Comparison of ENCODE assay signal across 11 mouse cellular contexts in the genomic region with DNA sequence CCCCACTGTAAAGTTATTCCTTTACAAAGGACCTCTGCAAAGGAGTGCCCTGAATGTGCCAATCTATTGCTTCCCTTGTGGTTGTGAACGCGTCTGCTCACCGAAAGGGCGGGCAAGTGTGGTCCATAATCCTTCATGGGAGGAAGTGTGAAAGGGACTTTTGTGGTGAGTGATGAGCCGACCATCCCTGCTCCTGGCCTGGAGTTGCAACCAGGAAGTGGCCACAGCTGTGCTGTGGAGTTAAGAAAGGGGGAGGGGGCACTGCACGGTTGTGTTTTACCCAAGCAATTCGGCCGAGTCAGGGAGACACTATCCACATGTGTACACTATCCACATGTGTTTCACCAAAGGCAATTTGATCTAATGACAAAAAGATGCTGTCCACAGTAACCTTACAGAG. TPM values are rescaled to one million over a fixed set of nuclear protein-coding genes. Genes with fewer than 3 reads are reported as not detected.
DNase-seq lines count a peak whose midpoint lies in the region; ATAC-seq lines count a peak whose summit lies in the region.
"Had no signal": no experiment of that assay in that cellular context is flagged by ENCODE, and none has a peak within 500 bp of the region (broad histone marks: within the 10 kb centered on the region; RNA-seq: fewer than 3 reads in every experiment).

No protein-coding gene starts in this region.

- DNase-seq in heart, embryonic 10.5 days (ENCODE audit: low spot score), result no peak
- no peak for DNase-seq in heart, postnatal 14 days
- no peak for DNase-seq in midbrain, embryonic 11.5 days (ENCODE audit: low spot score, missing footprints)
- DNase-seq in urinary bladder, adult 2 months (ENCODE audit: low spot score), result no peak
- no peak for DNase-seq in MN1 (ENCODE audit: low spot score)
- DNase-seq in layer of hippocampus, adult 18-20 months (ENCODE audit: low spot score in 2 of 2), result no peak
- DNase-seq: adrenal gland, postnatal 25 days had no signal

- peaks cover 34% of the 10 kb centered on the region for H3K4me1 ChIP-seq in heart, embryonic 10.5 days
- H3K4me1 ChIP-seq in midbrain, embryonic 13.5 days (replicated peaks), result peaks cover 41% of the 10 kb centered on the region
- H3K4me1 ChIP-seq in midbrain, embryonic 11.5 days (ENCODE audit: control insufficient read depth, insufficient read depth, low read length), result no peaks in the 10 kb centered on the region; the same call in 1 of the 2 replicates
- H3K4me1 ChIP-seq in limb, embryonic 12.5 days (replicated peaks), result peaks cover 61% of the 10 kb centered on the region

- no peak overlapping the region for H3K9ac ChIP-seq in midbrain, embryonic 13.5 days (replicated peaks)
- H3K9ac ChIP-seq in midbrain, embryonic 11.5 days (ENCODE audit: low read length), result no peak overlapping the region
- no peak overlapping the region for H3K9ac ChIP-seq in limb, embryonic 12.5 days (replicated peaks)
- H3K9ac ChIP-seq: neural tube, embryonic 12.5 days had no signal

- no peak overlapping the region for H3K4me2 ChIP-seq in midbrain, embryonic 13.5 days (replicated peaks)
- H3K4me2 ChIP-seq in midbrain, embryonic 11.5 days, result no peak overlapping the region
- no peak overlapping the region for H3K4me2 ChIP-seq in limb, embryonic 12.5 days
- H3K4me2 ChIP-seq: neural tube, embryonic 12.5 days had no signal

- no peaks in the 10 kb centered on the region for H3K9me3 ChIP-seq in heart, embryonic 10.5 days
- H3K9me3 ChIP-seq in midbrain, embryonic 13.5 days, result no peaks in the 10 kb centered on the region
- H3K9me3 ChIP-seq in midbrain, embryonic 11.5 days (ENCODE audit: control insufficient read depth, low read length), result no peaks in the 10 kb centered on the region
- no peaks in the 10 kb centered on the region for H3K9me3 ChIP-seq in limb, embryonic 12.5 days
- H3K9me3 ChIP-seq: neural tube, embryonic 12.5 days had no signal

- H3K27me3 ChIP-seq in heart, embryonic 10.5 days (ENCODE audit: insufficient read depth, poor library complexity, severe bottlenecking), result no peaks in the 10 kb centered on the region
- no peaks in the 10 kb centered on the region for H3K27me3 ChIP-seq in midbrain, embryonic 13.5 days
- no peaks in the 10 kb centered on the region for H3K27me3 ChIP-seq in midbrain, embryonic 11.5 days (ENCODE audit: control insufficient read depth, insufficient read depth, low read length)
- H3K27me3 ChIP-seq in limb, embryonic 12.5 days, result no peaks in the 10 kb centered on the region
- H3K27me3 ChIP-seq: neural tube, embryonic 12.5 days had no signal

- 40% methylated on average over 8 of the region's 8 CpGs for WGBS in heart, embryonic 10.5 days
- WGBS in midbrain, embryonic 13.5 days, result 62% methylated on average over 8 of the region's 8 CpGs
- WGBS in midbrain, embryonic 11.5 days, result 68% methylated on average over 8 of the region's 8 CpGs
- WGBS in limb, embryonic 12.5 days, result 16% methylated on average over 8 of the region's 8 CpGs

- intact Hi-C loops in heart, postnatal 14 days (cut with DNase I), result no loop called here

- H3K4me3 ChIP-seq in heart, embryonic 10.5 days, result no peak overlapping the region
- no peak overlapping the region for H3K4me3 ChIP-seq in midbrain, embryonic 13.5 days (replicated peaks)
- H3K4me3 ChIP-seq in midbrain, embryonic 11.5 days (ENCODE audit: low read depth, low read length), result no peak overlapping the region
- no peak overlapping the region for H3K4me3 ChIP-seq in limb, embryonic 12.5 days (replicated peaks)
- H3K4me3 ChIP-seq: erythroblast, embryonic 14.5 days; neural tube, embryonic 12.5 days had no signal

- 0 out of 2 replicates have a peak, but pooled peaks have one; percentile 43 for ATAC-seq in midbrain, embryonic 13.5 days
- ATAC-seq in midbrain, embryonic 11.5 days (ENCODE audit: low FRiP score), result no peak
- no peak for ATAC-seq in limb, embryonic 12.5 days (ENCODE audit: insufficient number of reproducible peaks, insufficient read depth, low FRiP score, low TSS enrichment, low read depth)

- peaks cover 27% of the 10 kb centered on the region for H3K36me3 ChIP-seq in heart, embryonic 10.5 days
- peaks cover 22% of the 10 kb centered on the region for H3K36me3 ChIP-seq in midbrain, embryonic 13.5 days
- H3K36me3 ChIP-seq in midbrain, embryonic 11.5 days (ENCODE audit: control insufficient read depth, insufficient read depth, low read length), result no peaks in the 10 kb centered on the region; the same call in 1 of the 2 replicates
- peaks cover 66% of the 10 kb centered on the region for H3K36me3 ChIP-seq in limb, embryonic 12.5 days

- peak overlapping the region; percentile 39 for H3K27ac ChIP-seq in heart, embryonic 10.5 days
- H3K27ac ChIP-seq in midbrain, embryonic 13.5 days, result no peak overlapping the region
- H3K27ac ChIP-seq in midbrain, embryonic 11.5 days (ENCODE audit: low read depth, low read length), result no peak overlapping the region
- H3K27ac ChIP-seq in limb, embryonic 12.5 days, result peak overlapping the region; percentile 88
- H3K27ac ChIP-seq: neural tube, embryonic 12.5 days had no signal

RNA-seq across cellular contexts. Expression of a gene that starts 49.8 kb away (rescaled TPM):
- polyA plus RNA-seq in heart, embryonic 10.5 days (2016; fragmentation: Nextera tagmentation; extraction: Ambion mirVana), result 22.9 and 38.5 TPM in 2 replicates
- total RNA-seq in heart, postnatal 14 days (2021), result 10 to 100 TPM; 78.5 to 81.2 TPM
- polyA plus RNA-seq in midbrain, embryonic 13.5 days (2015; fragmentation: Nextera tagmentation; extraction: Ambion mirVana), result 58.5 TPM in 2 replicates
- 46.3 and 47.0 TPM in 2 replicates for polyA plus RNA-seq in midbrain, embryonic 11.5 days (2014; fragmentation: Nextera tagmentation; extraction: Ambion mirVana)
- 96.0 and 110 TPM in 2 replicates for polyA plus RNA-seq in limb, embryonic 12.5 days (2016; fragmentation: Nextera tagmentation; extraction: Ambion mirVana)
- 165 and 174 TPM in 2 replicates for polyA plus RNA-seq in urinary bladder, adult 2 months (2012; rRNA removed)
- 100 to 1,000 TPM; 206 to 214 TPM for total RNA-seq in layer of hippocampus, adult 18-20 months (2021)

Comparison
In these comparisons a context has a peak if more than half of its experiments do, and no peak if none do; other contexts are left out.
1. H3K27ac ChIP-seq: peak in heart, embryonic 10.5 days (single experiment) and limb, embryonic 12.5 days (single experiment); none in midbrain, embryonic 13.5 days (single experiment) and midbrain, embryonic 11.5 days (single experiment).